Mouse (Mus musculus) embryo, embryonic 11 days (tissue): ENCODE data around the gene Apobec1.
"Not testable (repeated sequence)": the region's sequence is repeated elsewhere in the genome, so short reads cannot be mapped to it uniquely, and the experiment has no call there.

ENCODE experiments used
- DNase-seq: peaks from one replicate; pipeline ENCODE4 v3.0.0-alpha.2; 2015

Gene Apobec1

DNA sequence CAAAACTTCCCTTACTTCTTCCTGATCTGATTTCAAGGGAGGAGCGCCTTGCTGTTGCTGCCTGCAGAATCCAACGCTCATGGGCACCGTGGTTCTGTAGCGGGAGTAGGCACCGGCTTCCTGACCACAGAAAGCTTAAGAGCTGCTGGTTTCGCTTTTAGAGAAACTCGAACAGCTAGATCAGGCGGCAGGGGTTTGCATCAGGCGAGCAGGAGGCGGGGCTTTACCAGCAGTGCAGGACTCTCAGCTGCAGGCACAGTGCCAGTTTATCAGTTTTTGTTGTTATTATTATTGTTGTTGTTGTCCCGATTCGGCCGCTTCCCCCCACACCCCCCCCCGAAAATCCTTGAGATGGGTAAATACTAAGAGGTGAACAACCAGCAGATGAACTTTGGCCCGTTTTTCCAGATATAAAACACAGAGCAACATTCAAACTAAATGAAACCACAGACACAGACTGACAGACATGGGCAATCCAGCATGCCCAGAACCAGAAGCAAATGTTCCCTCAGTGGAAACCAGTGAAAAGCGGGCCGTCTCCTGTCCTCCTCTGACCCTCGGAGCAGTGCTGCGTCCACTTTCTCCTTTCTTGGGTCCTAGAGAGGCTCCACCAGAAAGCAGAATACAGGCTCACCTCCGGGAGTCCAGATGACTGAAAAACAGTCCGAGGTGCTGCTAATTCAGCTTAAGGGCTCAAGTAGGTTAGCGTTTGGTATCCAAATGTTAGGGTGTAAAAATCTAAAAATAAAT is at the start of gene Apobec1:
Gene Apobec1, minus strand, starts transcription at position 203 of the 750 bp plus-strand sequence.
- DNase-seq = peak; percentile 82

- no peak for DNase-seq
Measured at GRCm38 (mm10) chr6:122650398-122650980, 48.2 kb upstream of the Apobec1 start.

GRCm38 (mm10) chr6:122649903-122650302 is 47.7 kb upstream of the Apobec1 start:
- DNase-seq = no peak

DNA sequence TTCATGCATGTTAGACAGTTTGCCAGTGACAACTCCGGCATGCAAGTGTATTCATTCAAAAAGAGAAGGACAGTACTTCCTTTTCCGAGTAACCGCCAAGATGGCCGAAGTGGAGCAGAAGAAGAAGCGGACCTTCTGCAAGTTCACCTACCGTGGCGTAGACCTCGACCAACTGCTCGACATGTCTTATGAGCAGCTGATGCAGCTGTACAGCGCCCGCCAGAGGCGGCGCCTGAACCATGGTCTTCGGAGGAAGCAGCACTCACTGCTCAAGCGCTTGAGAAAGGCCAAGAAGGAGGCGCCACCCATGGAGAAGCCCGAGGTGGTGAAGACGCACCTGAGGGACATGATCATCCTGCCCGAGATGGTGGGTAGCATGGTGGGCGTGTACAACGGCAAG is 42.0 kb upstream of the Apobec1 start:
- not testable (repeated sequence) for DNase-seq

GRCm38 (mm10) chr6:122637566-122637965 is 35.3 kb upstream of the Apobec1 start:
- DNase-seq = not testable (repeated sequence)

- no peak for DNase-seq
Measured at GRCm38 (mm10) chr6:122636666-122637065, 34.4 kb upstream of the Apobec1 start.

DNA sequence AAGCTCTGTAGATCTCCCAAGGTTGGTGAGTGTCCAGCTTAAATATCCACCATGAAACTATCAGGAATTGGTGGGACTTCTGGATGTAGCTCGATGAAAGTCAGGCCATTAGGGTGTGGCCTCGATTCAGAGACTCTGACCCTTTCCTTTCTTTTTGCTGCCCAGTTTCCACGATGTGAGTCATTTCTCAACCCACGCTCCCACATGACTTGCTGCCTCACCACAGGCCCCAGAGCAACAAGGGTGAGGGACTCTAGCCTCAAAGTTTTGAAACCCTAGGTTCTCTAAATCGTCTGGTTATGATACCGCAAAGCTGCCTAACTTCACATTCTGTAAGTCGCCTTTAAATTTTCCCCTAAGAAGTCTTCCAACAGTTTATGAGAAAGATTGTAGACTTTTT is 33.1 kb upstream of the Apobec1 start:
- no peak for DNase-seq

DNA sequence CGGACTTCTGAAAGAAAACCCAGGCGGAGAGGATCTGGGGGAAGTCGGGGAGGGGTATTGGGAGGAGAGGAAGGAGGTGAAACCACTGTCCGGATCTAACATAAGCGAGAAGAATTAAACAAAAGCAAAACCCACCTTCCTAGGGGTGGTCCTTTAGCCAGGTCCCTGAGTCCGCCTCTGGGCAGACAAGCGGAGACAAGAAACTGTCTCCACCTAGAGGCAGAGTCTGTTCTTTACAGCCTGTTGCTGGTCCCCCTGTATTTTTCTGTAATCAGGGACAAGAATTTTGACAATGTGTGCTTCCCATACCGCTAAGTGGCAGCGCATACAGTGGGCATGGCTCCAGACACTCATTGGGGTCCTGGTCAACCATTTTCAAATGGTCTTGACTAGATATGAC is 31.2 kb upstream of the Apobec1 start:
- peak; percentile 36 for DNase-seq

DNA sequence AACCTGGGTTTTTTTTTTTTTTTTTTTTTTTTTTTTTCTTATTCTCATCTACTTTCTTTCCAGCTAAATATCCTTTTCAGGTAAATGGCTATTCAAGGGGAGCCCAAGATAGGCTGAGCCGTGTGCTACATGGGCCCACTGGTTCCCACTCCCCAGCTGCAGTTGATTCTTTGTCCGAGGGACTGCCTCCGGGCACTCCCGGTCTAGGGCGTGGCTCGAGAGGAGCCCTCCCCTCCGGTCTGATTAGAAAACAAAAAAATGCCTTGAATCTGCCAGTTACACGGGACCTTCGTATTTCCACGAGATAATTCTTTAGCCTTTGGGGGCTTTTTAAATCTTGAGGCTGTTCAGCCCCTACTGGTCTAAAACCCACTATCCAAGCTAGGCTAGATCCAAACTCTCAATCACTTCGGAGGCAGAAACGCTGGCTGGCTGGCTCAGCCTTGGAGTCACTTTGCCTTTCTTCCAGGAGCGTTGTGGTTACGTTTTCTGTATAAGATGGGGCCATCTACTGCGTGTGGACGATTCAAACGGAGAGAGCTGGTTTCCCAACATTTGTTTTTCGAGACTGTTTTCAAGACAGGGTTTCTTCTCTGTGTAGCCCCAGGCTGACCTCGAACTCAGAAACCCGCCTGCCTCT is 25.3 kb upstream of the Apobec1 start:
- peak; percentile 34 for DNase-seq

- DNase-seq = no peak
Measured at GRCm38 (mm10) chr6:122626110-122626509, 23.9 kb upstream of the Apobec1 start, which contains the start of gene Dppa3. Dppa3 (plus strand) TSS chr6:122626410.

DNA sequence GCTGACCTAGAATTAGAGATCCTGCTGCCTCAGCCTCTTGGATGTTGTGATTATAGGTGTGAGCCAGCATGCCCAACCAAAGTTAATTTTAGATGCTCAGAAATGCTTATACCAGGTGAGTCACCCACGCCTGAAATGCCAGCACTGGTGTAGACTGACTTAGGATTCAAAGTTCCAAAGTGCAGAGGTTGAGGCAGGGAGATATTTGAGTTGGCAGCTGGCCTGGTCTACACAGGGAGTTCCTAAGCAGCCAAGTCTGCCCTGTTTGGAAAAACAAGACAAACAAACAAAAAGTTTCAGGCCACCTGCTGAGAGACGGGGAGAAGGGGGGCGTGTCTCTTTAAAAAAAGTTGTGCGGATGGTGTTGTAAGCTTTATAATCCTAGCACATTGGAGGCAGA is 22.9 kb upstream of the Apobec1 start:
- no peak for DNase-seq

- DNase-seq = no peak
Measured at GRCm38 (mm10) chr6:122624480-122624879, 22.2 kb upstream of the Apobec1 start.

- no peak for DNase-seq
Measured at GRCm38 (mm10) chr6:122621066-122621465, 18.8 kb upstream of the Apobec1 start.

- DNase-seq = no peak
Measured at GRCm38 (mm10) chr6:122616022-122616421, 13.8 kb upstream of the Apobec1 start.

DNA sequence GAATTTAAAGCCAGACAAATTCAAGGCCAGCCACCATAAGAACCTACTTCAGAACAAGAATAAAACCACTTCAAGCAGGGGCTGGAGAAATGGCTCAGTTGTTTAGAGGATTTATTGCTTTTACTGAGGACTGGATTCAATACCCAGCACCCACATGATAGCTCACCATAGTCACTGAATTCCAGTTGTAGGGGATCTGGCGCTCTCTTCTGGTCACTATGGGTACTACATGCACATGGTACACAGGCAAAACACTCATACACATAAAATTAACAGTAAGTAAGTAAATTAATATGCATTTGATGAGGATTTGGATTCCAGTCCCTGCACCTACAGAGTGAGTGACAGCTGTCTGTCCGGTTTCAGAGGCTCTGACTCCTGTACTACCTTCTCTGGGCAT is 11.8 kb upstream of the Apobec1 start:
- no peak for DNase-seq

DNA sequence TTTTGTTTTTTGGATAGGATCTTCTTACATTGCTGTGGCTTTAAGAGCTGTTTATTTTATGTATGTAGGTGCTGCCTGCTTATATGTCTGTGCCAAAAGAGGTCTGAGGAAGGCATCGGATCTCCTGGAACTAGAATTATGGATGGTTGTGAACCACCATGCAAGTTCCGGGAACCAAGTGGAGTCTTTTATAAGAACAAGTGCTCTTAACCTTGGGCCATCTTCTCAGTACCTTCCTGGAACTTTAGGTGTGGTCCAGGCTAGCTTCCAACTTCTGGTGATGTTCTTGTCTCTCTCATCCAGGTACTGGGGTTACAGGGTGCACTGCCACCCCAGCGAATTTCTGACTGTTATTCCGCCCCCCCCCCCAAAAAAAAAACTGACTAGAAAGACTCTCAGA is 10.2 kb upstream of the Apobec1 start:
- DNase-seq = no peak

DNA sequence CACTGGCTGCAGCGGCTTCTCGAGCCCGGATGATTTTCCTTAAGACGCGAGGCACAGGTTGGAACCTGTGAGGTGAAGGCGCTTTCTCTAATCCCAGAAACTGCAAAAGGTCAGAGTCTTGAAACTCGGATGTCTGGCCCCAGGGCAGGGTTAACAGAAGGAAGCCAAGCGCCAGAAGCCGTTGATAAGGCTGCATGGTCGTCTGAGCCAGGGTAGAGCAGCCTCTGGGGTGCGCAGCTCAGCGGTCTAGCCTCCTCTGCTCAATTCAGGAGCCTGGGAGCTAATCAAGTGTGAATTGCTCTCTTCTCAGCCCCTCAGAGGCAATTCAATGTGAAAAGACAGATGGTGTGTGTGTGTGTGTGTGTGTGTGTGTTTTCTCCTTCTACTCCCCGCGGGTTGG is 7.5 kb upstream of the Apobec1 start, which contains the start of gene Gdf3:
Gene Gdf3, minus strand, starts transcription at position 317 of the 400 bp plus-strand sequence.
- DNase-seq = no peak

DNA sequence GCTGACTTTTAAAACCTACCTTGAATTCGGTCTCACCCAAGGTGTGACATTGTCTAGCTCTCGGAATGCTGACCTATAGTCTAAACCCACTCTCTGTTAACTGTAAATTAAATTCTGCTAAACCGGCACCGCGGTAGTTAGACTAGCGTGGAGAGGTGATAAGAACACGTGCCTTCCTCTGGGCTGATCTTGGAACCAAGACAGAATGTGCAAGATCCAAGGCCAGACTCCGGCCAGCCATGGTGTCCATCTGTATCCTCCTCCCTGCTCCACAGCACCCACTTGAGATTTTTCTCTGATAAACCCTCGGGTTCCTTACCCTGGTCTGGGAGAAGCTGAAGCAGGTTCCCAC is 7.1 kb upstream of the Apobec1 start:
- no peak for DNase-seq

DNA sequence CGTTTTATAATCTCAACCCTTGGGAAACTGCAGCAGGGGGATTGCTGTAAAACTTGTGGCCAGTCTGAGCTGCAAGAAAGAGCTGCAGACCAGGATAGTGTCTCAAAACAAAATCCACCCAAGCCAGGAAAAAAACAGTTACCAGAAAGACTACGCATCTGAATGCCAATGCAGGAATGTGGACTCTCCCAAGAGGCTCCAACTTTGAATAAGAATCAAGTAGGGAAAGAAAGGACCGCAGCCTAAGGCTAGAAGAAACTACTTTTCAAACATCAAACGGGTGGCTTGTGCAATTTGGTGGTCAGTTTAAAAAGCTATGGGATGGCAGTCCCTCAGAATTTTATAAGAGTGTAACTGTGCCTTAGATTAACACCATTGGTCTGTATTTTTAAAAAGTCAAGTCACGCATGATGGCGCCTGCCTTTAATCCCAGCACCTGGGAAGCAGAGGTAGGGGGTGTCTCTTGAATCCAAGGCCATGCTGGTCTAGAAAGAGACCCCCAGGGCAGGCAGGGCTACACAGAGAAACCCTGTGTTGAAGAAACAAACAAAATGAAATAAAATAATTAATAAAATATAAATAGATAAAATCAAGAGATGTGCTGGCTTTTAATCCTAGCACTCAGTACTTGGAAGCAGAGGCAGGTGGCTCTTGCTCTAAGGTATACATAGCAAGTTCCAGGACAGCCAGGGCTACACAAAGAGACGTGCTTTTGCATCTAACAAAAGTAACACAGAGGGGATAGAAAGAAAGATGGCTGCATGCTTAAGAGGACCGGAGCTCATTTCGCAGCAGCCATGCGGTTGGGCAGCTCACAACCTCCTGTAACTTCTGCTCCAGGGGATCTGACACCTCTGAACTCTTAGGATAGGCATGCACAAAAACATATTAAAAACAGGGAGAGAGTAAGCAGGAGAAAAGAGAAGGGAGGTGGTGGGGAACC is 6.5 kb upstream of the Apobec1 start:
- no peak for DNase-seq

DNA sequence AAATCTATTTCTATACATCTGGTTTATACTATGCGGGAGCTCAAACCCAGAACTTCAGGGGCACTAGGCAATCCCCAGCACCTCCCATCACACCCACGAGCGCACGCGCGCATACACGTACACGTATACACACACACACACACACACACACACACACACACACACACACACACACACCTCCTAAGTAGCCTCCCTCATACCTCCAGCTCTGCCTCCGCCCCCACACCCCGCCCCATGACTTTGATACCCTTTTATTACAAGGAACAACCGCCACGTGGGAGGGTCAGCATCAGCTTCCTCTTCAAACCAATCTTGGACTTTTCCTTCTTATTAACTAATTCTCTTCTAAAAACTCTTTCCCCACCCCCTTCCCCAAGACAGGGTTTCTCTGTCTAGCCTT is 5.5 kb upstream of the Apobec1 start:
- DNase-seq = no peak

DNA sequence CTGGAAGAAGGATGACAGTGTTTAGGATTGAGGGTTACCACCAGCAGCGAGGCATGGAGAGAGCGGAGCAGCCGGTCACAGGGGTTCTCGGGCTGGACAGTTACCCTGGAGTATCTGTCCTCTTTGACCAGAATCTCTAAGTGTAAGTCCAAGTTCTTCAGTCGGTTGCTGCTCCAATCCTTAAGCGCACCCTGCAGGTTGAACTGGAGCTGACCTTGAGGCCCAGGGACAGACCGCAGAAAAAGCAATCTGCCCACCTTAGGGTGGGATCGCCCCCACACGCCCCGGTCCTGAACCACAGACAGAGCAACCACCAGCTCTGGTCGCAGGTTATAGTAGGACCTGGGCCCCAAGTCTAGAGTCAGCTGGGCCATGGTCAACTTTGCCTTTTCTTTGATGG is 4.4 kb upstream of the Apobec1 start:
- DNase-seq = no peak

DNA sequence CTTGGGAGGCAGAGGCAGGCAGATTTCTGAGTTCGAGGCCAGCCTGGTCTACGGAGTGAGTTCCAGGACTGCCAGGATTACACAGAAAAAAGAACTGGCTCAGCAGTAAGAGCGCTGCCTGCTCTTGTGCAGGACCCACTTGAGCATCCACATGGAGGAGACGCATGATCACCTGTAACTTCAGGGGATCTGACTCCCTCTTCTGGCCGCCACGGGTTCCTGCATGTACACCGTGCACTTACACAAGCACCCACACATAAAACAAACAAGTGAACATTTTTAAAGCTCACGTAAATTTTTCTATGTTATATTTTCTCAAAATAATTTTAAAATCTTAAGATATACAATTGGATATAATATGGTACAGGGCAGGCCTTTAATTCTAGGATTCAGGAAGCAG is 3.2 kb upstream of the Apobec1 start:
- DNase-seq = no peak

- no peak for DNase-seq
Measured at GRCm38 (mm10) chr6:122604260-122604659, 2.0 kb upstream of the Apobec1 start.
